Mouse (Mus musculus) liver, embryonic 16.5 days (tissue): Measurements from ENCODE around the gene Fam98c. TPM values are rescaled to one million over a fixed set of nuclear protein-coding genes. Genes with fewer than 3 reads are reported as not detected.
"Not testable (repeated sequence)": the region's sequence is repeated elsewhere in the genome, so short reads cannot be mapped to it uniquely, and the experiment has no call there.

Source experiments
- ATAC-seq: fragments of 200-750 bp; cut with Nextera tagmentation; 2 replicates; pipeline ENCODE4 v1.8.0; 2017; ENCODE audit warnings: low read depth, mild to moderate bottlenecking, moderate number of reproducible peaks, moderate library complexity
- H3K27ac ChIP-seq: fragments of 300-500 bp; sonication (generic); 2 replicates; pipeline ENCODE4 v1.5.1; 2014; ENCODE audit warnings: mild to moderate bottlenecking, low read length
- H3K27me3 ChIP-seq: fragments of 300-500 bp; sonication (generic); 2 replicates; pipeline ENCODE4 v1.6.1; 2014; ENCODE audit warnings: low read depth, low read length, mixed read lengths; ENCODE audit not compliant: control insufficient read depth, insufficient read depth
- H3K36me3 ChIP-seq: fragments of 300-500 bp; sonication (generic); 2 replicates; pipeline ENCODE4 v1.6.1; 2014; ENCODE audit warnings: mild to moderate bottlenecking; ENCODE audit not compliant: control insufficient read depth, insufficient read depth
- H3K4me1 ChIP-seq: fragments of 300-500 bp; sonication (generic); 2 replicates; pipeline ENCODE4 v1.6.1; 2014; ENCODE audit warnings: low read depth, low read length, mixed read lengths; ENCODE audit not compliant: control insufficient read depth
- H3K4me2 ChIP-seq: fragments of 300-500 bp; sonication (generic); 2 replicates; pipeline ENCODE4 v1.6.1; 2014; ENCODE audit warnings: low read depth, low read length, mixed read lengths
- H3K4me3 ChIP-seq: fragments of 300-500 bp; sonication (generic); 2 replicates; pipeline ENCODE4 v1.5.1; 2014; ENCODE audit warnings: low read depth, mild to moderate bottlenecking, low read length
- H3K9ac ChIP-seq: fragments of 300-500 bp; sonication (generic); 2 replicates; pipeline ENCODE4 v1.6.1; 2014; ENCODE audit warnings: low read depth, low read length
- H3K9me3 ChIP-seq: fragments of 300-500 bp; sonication (generic); replicated peaks from 2 replicates; pipeline ENCODE4 v1.6.1; 2016; ENCODE audit warnings: low read length; ENCODE audit not compliant: control insufficient read depth
- WGBS: fragments of 180-500 bp; shearing (Covaris S2); extraction: QIAGEN DNeasy Blood & Tissue Kit; methylation state at CpG from one replicate; pipeline ENCODE4 v1.1.7; 2014; ENCODE audit not compliant: insufficient replicate concordance; 5-methylcytosine and 5-hydroxymethylcytosine counted together
- polyA plus RNA-seq: library from polyadenylated mRNA; unstranded; fragments of >200 nt; fragmentation: Nextera tagmentation; extraction: Ambion mirVana; gene quantifications from 2 replicates; pipeline ENCODE4 v1.2.1, GENCODE M21; 2015

Fam98c gene
- polyA plus RNA-seq, result 3.8 and 4.9 TPM in 2 replicates

DNA sequence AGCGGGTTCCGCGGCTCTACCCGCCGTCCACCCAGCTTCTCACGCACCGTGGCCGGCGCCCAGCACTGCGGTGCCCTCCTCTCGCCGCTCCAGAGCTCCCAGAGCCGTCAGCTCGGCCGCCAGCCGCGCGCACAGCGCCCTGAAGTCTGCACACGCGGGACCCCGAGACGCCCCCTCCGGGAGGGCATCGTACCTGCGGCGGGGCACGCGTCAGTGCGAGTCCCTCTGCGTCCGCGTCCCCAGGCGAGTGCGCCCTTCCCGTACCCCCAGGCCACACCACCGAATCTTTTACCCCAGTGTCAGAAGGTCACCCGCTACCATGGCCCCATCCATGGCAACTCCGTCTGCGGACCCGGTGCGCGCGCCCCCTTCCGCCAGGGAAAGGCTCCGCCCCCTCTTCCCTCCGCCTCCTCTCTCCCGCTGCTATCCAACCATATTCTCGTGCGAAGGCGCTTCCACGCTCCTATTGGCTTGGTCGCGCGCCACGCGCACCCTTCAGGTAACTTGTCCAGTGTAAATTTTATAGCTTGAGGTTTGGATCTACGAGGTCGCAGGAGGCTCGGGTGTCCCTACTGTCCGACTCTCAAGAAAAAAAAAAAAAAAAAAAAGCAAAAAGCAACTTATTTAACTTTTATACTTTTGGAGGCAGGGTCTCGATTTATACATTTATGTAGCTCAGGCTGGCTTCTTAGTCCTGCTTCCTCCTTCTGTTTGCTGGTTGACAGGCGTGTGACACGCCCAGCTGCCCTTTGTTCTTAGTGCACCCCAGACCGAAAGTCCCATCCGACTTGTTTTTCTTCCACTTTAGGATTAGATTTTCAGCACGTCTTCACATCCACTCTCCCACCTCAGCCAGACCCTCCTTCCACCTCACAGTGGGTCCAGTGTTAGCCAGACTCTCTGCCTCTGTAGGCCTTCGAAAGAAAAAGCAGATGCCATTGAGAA, at the start of gene Fam98c:
Gene Fam98c, minus strand, starts transcription at position 397 of the 945 bp plus-strand sequence.
- Histone ChIP-seq H3K9me3 (peaks cover 3% of the 10 kb centered on the region; the same call in 1 of the 2 replicates), H3K4me2 (peak within 1 kb of the TSS; percentile 97), H3K4me3 (peak within 1 kb of the TSS; percentile 81), H3K36me3 (peaks cover 3% of the 10 kb centered on the region; the same call in 1 of the 2 replicates), H3K9ac (peak within 1 kb of the TSS; percentile 76), H3K27ac (peak within 1 kb of the TSS; percentile 34), H3K4me1 (peaks cover 9% of the 10 kb centered on the region), H3K27me3 (peaks cover 11% of the 10 kb centered on the region)
- WGBS, result 2% methylated on average over 63 of the region's 68 CpGs
- peak; percentile 77 for ATAC-seq

- H3K4me1 ChIP-seq, result no peaks in the 10 kb centered on the region
- 58% methylated on average over 6 of the region's 6 CpGs for WGBS
- no peaks in the 10 kb centered on the region for H3K9me3 ChIP-seq
- no peaks in the 10 kb centered on the region for H3K36me3 ChIP-seq
- no peaks in the 10 kb centered on the region for H3K27me3 ChIP-seq
- H3K27ac ChIP-seq, result no peak overlapping the region
- H3K4me3 ChIP-seq, result no peak overlapping the region
- no peak for ATAC-seq
- no peak overlapping the region for H3K9ac ChIP-seq
- no peak overlapping the region for H3K4me2 ChIP-seq
Measured at GRCm38 (mm10) chr7:29202577-29202976, 46.5 kb upstream of the Fam98c start.

GRCm38 (mm10) chr7:29194230-29194629, 38.2 kb upstream of the Fam98c start:
- not testable (repeated sequence) for H3K4me3 ChIP-seq, H3K4me1 ChIP-seq, H3K4me2 ChIP-seq, H3K9ac ChIP-seq, ATAC-seq, H3K27ac ChIP-seq, H3K27me3 ChIP-seq, H3K9me3 ChIP-seq, H3K36me3 ChIP-seq
- WGBS, result 50% methylated on average over 1 of the region's 1 CpGs

- not testable (repeated sequence) for H3K9ac ChIP-seq, H3K4me3 ChIP-seq, H3K27me3 ChIP-seq, ATAC-seq, H3K36me3 ChIP-seq, H3K9me3 ChIP-seq, H3K4me2 ChIP-seq, H3K27ac ChIP-seq
- 69% methylated on average over 4 of the region's 4 CpGs for WGBS
- peaks cover 16% of the 10 kb centered on the region for H3K4me1 ChIP-seq
Measured at GRCm38 (mm10) chr7:29181323-29181722, 25.3 kb upstream of the Fam98c start.

- ATAC-seq, result no peak
- no peaks in the 10 kb centered on the region for H3K27me3 ChIP-seq
- H3K4me3 ChIP-seq, result peak overlapping the region; percentile 79
- peak overlapping the region; percentile 86 for H3K4me2 ChIP-seq
- 44% methylated on average over 5 of the region's 5 CpGs for WGBS
- peak overlapping the region; percentile 77 for H3K27ac ChIP-seq
- H3K9me3 ChIP-seq, result no peaks in the 10 kb centered on the region
- H3K9ac ChIP-seq, result peak overlapping the region; percentile 51
- peaks cover 9% of the 10 kb centered on the region for H3K36me3 ChIP-seq
- H3K4me1 ChIP-seq, result peaks cover 16% of the 10 kb centered on the region
Measured at GRCm38 (mm10) chr7:29180854-29181236, 24.8 kb upstream of the Fam98c start.

- peaks cover 14% of the 10 kb centered on the region for H3K36me3 ChIP-seq
- H3K4me3 ChIP-seq, result peak within 1 kb of the TSS; percentile 79
- WGBS, result under 1% methylated on average over 62 of the region's 62 CpGs
- H3K9me3 ChIP-seq, result no peaks in the 10 kb centered on the region
- H3K4me1 ChIP-seq, result peaks cover 16% of the 10 kb centered on the region
- ATAC-seq, result peak; percentile 96
- H3K9ac ChIP-seq, result peak within 1 kb of the TSS; percentile 80
- H3K27me3 ChIP-seq, result no peaks in the 10 kb centered on the region
- H3K27ac ChIP-seq, result peak within 1 kb of the TSS; percentile 77
- peak within 1 kb of the TSS; percentile 86 for H3K4me2 ChIP-seq
Measured at GRCm38 (mm10) chr7:29180077-29180853, 24.2 kb upstream of the Fam98c start, which contains the start of gene Psmd8. Gene Psmd8 (minus strand): TSS chr7:29180701.

GRCm38 (mm10) chr7:29179323-29179722, 23.3 kb upstream of the Fam98c start:
- peaks cover 22% of the 10 kb centered on the region for H3K36me3 ChIP-seq
- 14% methylated on average over 7 of the region's 7 CpGs for WGBS
- no peaks in the 10 kb centered on the region for H3K9me3 ChIP-seq
- ATAC-seq, result no peak
- peak overlapping the region; percentile 45; the same call in 1 of the 2 replicates for H3K27ac ChIP-seq
- H3K27me3 ChIP-seq, result no peaks in the 10 kb centered on the region
- peaks cover 16% of the 10 kb centered on the region for H3K4me1 ChIP-seq
- H3K4me2 ChIP-seq, result peak overlapping the region; percentile 80
- peak overlapping the region; percentile 79 for H3K4me3 ChIP-seq
- peak overlapping the region; percentile 80 for H3K9ac ChIP-seq

GRCm38 (mm10) chr7:29178106-29178505, 22.1 kb upstream of the Fam98c start:
- H3K4me3 ChIP-seq, result no peak overlapping the region
- H3K36me3 ChIP-seq, result peaks cover 28% of the 10 kb centered on the region
- no peak overlapping the region for H3K27ac ChIP-seq
- peaks cover 16% of the 10 kb centered on the region for H3K4me1 ChIP-seq
- no peak overlapping the region for H3K4me2 ChIP-seq
- no peak for ATAC-seq
- no peaks in the 10 kb centered on the region for H3K9me3 ChIP-seq
- peaks cover 7% of the 10 kb centered on the region; the same call in 1 of the 2 replicates for H3K27me3 ChIP-seq
- WGBS, result 89% methylated on average over 4 of the region's 4 CpGs
- no peak overlapping the region for H3K9ac ChIP-seq
